Mouse (Mus musculus) CH12.LX (cell line): Measurements from ENCODE around the gene Ube4b. TPM values are rescaled to one million over a fixed set of nuclear protein-coding genes. Genes with fewer than 3 reads are reported as not detected.

ENCODE experiments used
- DNase-seq: peaks from one replicate; pipeline ENCODE4 v3.0.0-alpha.2; 2013; ENCODE audit errors: extremely low read depth
- H3K27ac ChIP-seq: 2 replicates; pipeline ENCODE4 v1.5.1; 2012; ENCODE audit warnings: low read depth, mild to moderate bottlenecking, control low read depth, moderate library complexity; ENCODE audit not compliant: insufficient read depth
- H3K27me3 ChIP-seq: replicated peaks from 2 replicates; pipeline ENCODE3; 2012; ENCODE audit warnings: inconsistent platforms
- H3K36me3 ChIP-seq, 2 experiments: replicated peaks in 1 of 2; 2 replicates each; pipeline versions ENCODE3 to v1.6.1; 2012; ENCODE audit warnings: inconsistent platforms in 1 of 2, low read length in 1 of 2, mild to moderate bottlenecking in 1 of 2, mixed read lengths in 1 of 2, moderate library complexity in 1 of 2; ENCODE audit not compliant: control insufficient read depth in 1 of 2, insufficient read depth in 1 of 2
- H3K4me1 ChIP-seq, 2 experiments: 2 replicates each; pipeline ENCODE4 v1.6.1; 2012; ENCODE audit warnings: inconsistent platforms in 1 of 2, moderate library complexity in 1 of 2; ENCODE audit not compliant: insufficient read depth in 2 of 2, control insufficient read depth in 1 of 2
- H3K4me2 ChIP-seq: 2 replicates; pipeline ENCODE4 v1.6.1; 2012; ENCODE audit warnings: low read depth, mild to moderate bottlenecking, control low read depth; ENCODE audit not compliant: poor library complexity, insufficient read depth, severe bottlenecking
- H3K4me3 ChIP-seq, 3 experiments: fragments of 150-350 bp in 1 of 3; sonication (generic) in 1 of 3; replicated peaks in 1 of 3; 2 replicates each; pipeline versions ENCODE3 to v1.5.1; 2011 to 2012; ENCODE audit warnings: low read depth in 2 of 3, low read length in 2 of 3, mild to moderate bottlenecking in 2 of 3, moderate library complexity in 2 of 3, control low read depth in 1 of 3, improper control_type of control experiment in 1 of 3, inconsistent platforms in 1 of 3, mixed read lengths in 1 of 3; ENCODE audit not compliant: poor library complexity in 1 of 3
- H3K79me2 ChIP-seq: replicated peaks from 2 replicates; pipeline ENCODE4 v1.6.1; 2012; ENCODE audit warnings: mild to moderate bottlenecking, moderate library complexity; ENCODE audit not compliant: control insufficient read depth, poor library complexity, insufficient read depth, severe bottlenecking; ENCODE audit errors: extremely low read depth
- H3K9ac ChIP-seq: 2 replicates; pipeline ENCODE4 v1.6.1; 2012; ENCODE audit warnings: low read depth, mild to moderate bottlenecking, control low read depth, moderate library complexity; ENCODE audit not compliant: insufficient read depth
- H3K9me3 ChIP-seq: replicated peaks from 2 replicates; pipeline ENCODE3; 2012; ENCODE audit warnings: low read length, inconsistent platforms, mixed read lengths
- CHD1 ChIP-seq: IDR thresholded peaks from 2 replicates; pipeline ENCODE4 v1.6.1; 2012; ENCODE audit warnings: low read depth, low read length, improper control_type of control experiment, inconsistent platforms
- CHD2 ChIP-seq: IDR thresholded peaks from 2 replicates; pipeline ENCODE4 v1.6.1; 2011; ENCODE audit warnings: low read length, improper control_type of control experiment
- CTCF ChIP-seq, 2 experiments: IDR thresholded peaks in 1 of 2; conservative IDR thresholded peaks in 1 of 2; 2 replicates each; pipeline ENCODE4 v1.5.1; 2011 to 2012; ENCODE audit warnings: low read depth in 2 of 2, low read length in 2 of 2, improper control_type of control experiment in 1 of 2, inconsistent platforms in 1 of 2, mild to moderate bottlenecking in 1 of 2, moderate library complexity in 1 of 2
- GABPA ChIP-seq: IDR thresholded peaks from 2 replicates; pipeline ENCODE4 v1.6.1; 2012; ENCODE audit warnings: low read depth, low read length, improper control_type of control experiment, inconsistent platforms; ENCODE audit not compliant: insufficient replicate concordance
- HCFC1 ChIP-seq: IDR thresholded peaks from 2 replicates; pipeline ENCODE4 v1.6.1; 2012; ENCODE audit warnings: low read depth, mild to moderate bottlenecking, inconsistent platforms, low read length, improper control_type of control experiment
- JUND ChIP-seq: conservative IDR thresholded peaks from 2 replicates; pipeline ENCODE4 v1.6.1; 2011; ENCODE audit warnings: low read depth, low read length, improper control_type of control experiment
- KAT2A ChIP-seq: IDR thresholded peaks from 2 replicates; pipeline ENCODE4 v1.6.1; 2012; ENCODE audit warnings: low read length, improper control_type of control experiment, inconsistent platforms; ENCODE audit not compliant: insufficient replicate concordance
- MAX ChIP-seq: IDR thresholded peaks from 2 replicates; pipeline ENCODE4 v1.6.1; 2011; ENCODE audit warnings: low read length, improper control_type of control experiment
- MAZ ChIP-seq: IDR thresholded peaks from 2 replicates; pipeline ENCODE4 v1.6.1; 2012; ENCODE audit warnings: low read depth, mild to moderate bottlenecking, inconsistent platforms, low read length, improper control_type of control experiment, moderate library complexity
- MEF2A ChIP-seq: IDR thresholded peaks from 2 replicates; pipeline ENCODE4 v1.6.1; 2014; ENCODE audit warnings: low read depth, mild to moderate bottlenecking, inconsistent platforms, low read length, improper control_type of control experiment, borderline replicate concordance
- NRF1 ChIP-seq: IDR thresholded peaks from 2 replicates; pipeline ENCODE4 v1.6.1; 2014; ENCODE audit warnings: low read depth, mild to moderate bottlenecking, inconsistent platforms, low read length, improper control_type of control experiment, moderate library complexity
- POLR2AphosphoS2 ChIP-seq: IDR thresholded peaks from 2 replicates; pipeline ENCODE4 v1.6.1; 2011; ENCODE audit warnings: low read depth, low read length, improper control_type of control experiment
- RAD21 ChIP-seq: IDR thresholded peaks from 2 replicates; pipeline ENCODE4 v1.6.1; 2011; ENCODE audit warnings: low read depth, mild to moderate bottlenecking, low read length, improper control_type of control experiment, moderate library complexity
- RCOR1 ChIP-seq: conservative IDR thresholded peaks from 2 replicates; pipeline ENCODE4 v1.6.1; 2012; ENCODE audit warnings: low read depth, mild to moderate bottlenecking, inconsistent platforms, low read length, improper control_type of control experiment
- SMC3 ChIP-seq: IDR thresholded peaks from 2 replicates; pipeline ENCODE4 v1.6.1; 2011; ENCODE audit warnings: low read depth, low read length, improper control_type of control experiment
- TBP ChIP-seq: conservative IDR thresholded peaks from 2 replicates; pipeline ENCODE4 v1.6.1; 2011; ENCODE audit warnings: low read depth, low read length, improper control_type of control experiment
- TCF12 ChIP-seq: IDR thresholded peaks from 2 replicates; pipeline ENCODE4 v1.6.1; 2014; ENCODE audit warnings: low read depth, mild to moderate bottlenecking, inconsistent platforms, low read length, improper control_type of control experiment
- UBTF ChIP-seq: IDR thresholded peaks from 2 replicates; pipeline ENCODE4 v1.6.1; 2012; ENCODE audit warnings: low read depth, mild to moderate bottlenecking, inconsistent platforms, low read length, improper control_type of control experiment, moderate library complexity
- ZKSCAN1 ChIP-seq: IDR thresholded peaks from 2 replicates; pipeline ENCODE4 v1.6.1; 2012; ENCODE audit warnings: low read depth, inconsistent platforms, low read length, improper control_type of control experiment, borderline replicate concordance
- ZMIZ1 ChIP-seq: IDR thresholded peaks from 2 replicates; pipeline ENCODE4 v1.6.1; 2012; ENCODE audit warnings: low read depth, mild to moderate bottlenecking, inconsistent platforms, low read length, improper control_type of control experiment
- dilution Hi-C: fragments of 300-500 bp; cut with MboI; formaldehyde crosslinking; loops from 2 replicates; pipeline ENCODE4 v1.14.3; 2020; ENCODE audit warnings: low sequenced_read_pairs; ENCODE audit not compliant: extremely low pct_unique_long_range_greater_than_20kb, extremely low pct_ligation_motif_present
- in situ Hi-C: fragments of 300-500 bp; cut with MboI; formaldehyde crosslinking; loops from 3 replicates; pipeline ENCODE4 v1.14.3; 2019; ENCODE audit warnings: low sequenced_read_pairs, low pct_ligation_motif_present, low pct_unique_long_range_greater_than_20kb, mixed read lengths
- polyA plus RNA-seq: library from polyadenylated mRNA; unstranded; fragments of >175 nt; gene quantifications from 2 replicates; pipeline ENCODE4 v1.2.1, GENCODE M21; 2012; ENCODE audit warnings: low read depth; ENCODE audit not compliant: insufficient read length
- total RNA-seq, 2 experiments: library from RNA; depleted of rRNA; stranded (reverse); fragments of 300-350 nt in 1 of 2; fragments of >200 nt in 1 of 2; gene quantifications; 2 replicates each; pipeline ENCODE4 v1.2.3; 2012 to 2014

Ube4b gene
- total and polyA plus RNA-seq, 3 experiments = 13.1 to 60.0 (median 41.6) TPM

DNA sequence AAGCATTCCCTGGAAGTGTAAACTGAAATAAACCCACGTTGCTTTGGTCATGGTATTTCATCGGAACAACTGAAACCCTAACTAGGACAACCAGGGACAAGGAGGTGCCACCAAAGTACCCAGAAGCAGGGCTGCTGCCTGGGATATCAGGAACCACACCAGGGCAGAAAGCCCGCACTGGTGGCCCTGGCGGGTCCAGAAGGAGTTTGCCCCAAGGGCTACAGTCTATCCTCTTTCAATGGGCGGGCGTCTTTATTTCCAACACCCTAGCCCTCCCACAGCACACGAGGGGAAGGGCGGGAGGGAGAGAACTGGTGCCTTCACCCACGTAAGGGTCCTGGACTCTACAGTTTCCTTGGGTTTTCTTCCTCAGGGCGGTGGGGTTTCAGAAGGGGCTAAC is 10.1 kb downstream of the Ube4b start:
- TF ChIP-seq MAZ (no peak), MEF2A (no peak), RAD21 (no peak), CTCF (conservative IDR thresholded peaks at IDR 0.05 in 1 of 2, IDR thresholded peaks at IDR 0.05 in 1 of 2; ENCODE audit: low read depth in 2 of 2, low read length in 2 of 2) (no peak), UBTF (no peak), KAT2A (no peak), ZKSCAN1 (no peak), MAX (no peak), CHD2 (no peak), HCFC1 (no peak)
- no peak overlapping the region for H3K4me3 ChIP-seq
- H3K9ac ChIP-seq = no peak overlapping the region
- no peaks in the 10 kb centered on the region for H3K27me3 ChIP-seq
- peaks cover 19% of the 10 kb centered on the region for H3K9me3 ChIP-seq
- dilution Hi-C loops (no loop called here), in situ Hi-C loops (no loop called here)
- peaks cover 63% of the 10 kb centered on the region for H3K79me2 ChIP-seq
- H3K4me2 ChIP-seq = no peak overlapping the region
- H3K36me3 ChIP-seq = peaks cover 7 to 79% of the 10 kb centered on the region in 2 experiments
- no peak for DNase-seq
- no peak overlapping the region for H3K27ac ChIP-seq
- H3K4me1 ChIP-seq = no peaks in the 10 kb centered on the region

DNA sequence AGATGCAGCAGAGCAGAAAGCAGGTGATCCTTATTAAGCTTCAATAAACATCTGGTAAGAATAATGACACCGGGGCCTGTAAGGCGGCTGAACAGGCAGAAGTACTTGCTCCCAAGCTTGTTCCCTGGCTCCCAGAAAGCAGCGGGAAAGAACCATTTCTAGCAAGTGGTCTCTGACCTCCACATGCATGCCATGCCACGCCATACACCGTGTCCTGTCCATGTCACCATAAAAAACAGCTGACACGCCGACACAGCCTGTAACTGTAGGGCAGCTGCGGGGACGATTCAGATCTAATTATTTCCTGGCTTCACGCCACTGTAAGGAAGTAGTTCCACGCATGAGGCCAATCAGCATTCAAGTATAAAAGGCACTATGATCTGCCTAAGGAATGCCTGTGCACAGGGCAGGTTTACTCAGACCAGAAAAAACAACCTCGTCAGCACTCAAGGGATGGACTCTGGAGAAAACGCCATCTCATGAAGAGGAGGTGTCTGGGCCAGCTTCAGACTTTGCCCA is 10.8 kb downstream of the Ube4b start:
- H3K9ac ChIP-seq = no peak overlapping the region
- H3K27me3 ChIP-seq = no peaks in the 10 kb centered on the region
- no peak for TF ChIP-seq SMC3
- TF ChIP-seq TBP = no peak
- no peak for TF ChIP-seq POLR2AphosphoS2
- TF ChIP-seq TCF12 = no peak
- no peak for TF ChIP-seq ZMIZ1
- TF ChIP-seq GABPA = no peak
- no peak for TF ChIP-seq MAX
- TF ChIP-seq ZKSCAN1 = no peak
- no peak for TF ChIP-seq JUND
- no peak for TF ChIP-seq RCOR1
- no peak for TF ChIP-seq NRF1
- TF ChIP-seq CHD1 = no peak
- dilution Hi-C loops = no loop called here
- no peak for DNase-seq
- in situ Hi-C loops = no loop called here
- peaks cover 57% of the 10 kb centered on the region for H3K79me2 ChIP-seq
- no peak overlapping the region for H3K4me2 ChIP-seq
- no peaks in the 10 kb centered on the region for H3K4me1 ChIP-seq
- no peak overlapping the region for H3K27ac ChIP-seq
- no peak overlapping the region for H3K4me3 ChIP-seq
- H3K36me3 ChIP-seq = peaks cover 7 to 77% of the 10 kb centered on the region in 2 experiments
- peaks cover 12% of the 10 kb centered on the region for H3K9me3 ChIP-seq
